Mouse (Mus musculus) testis, adult 2 months (tissue): ENCODE data around the gene Cyp2c23.

Experiments
- CTCF ChIP-seq: fragments of 200-500 bp; IDR thresholded peaks from 2 replicates; pipeline ENCODE4 v1.5.1; 2012; ENCODE audit warnings: low read depth, mild to moderate bottlenecking, inconsistent platforms, low read length, moderate library complexity; ENCODE audit not compliant: control insufficient read depth, insufficient read depth, insufficient replicate concordance
- POLR2A ChIP-seq: fragments of 200-500 bp; IDR thresholded peaks from 2 replicates; pipeline ENCODE4 v1.6.1; 2012; ENCODE audit warnings: low read depth, mild to moderate bottlenecking, inconsistent platforms, low read length, moderate library complexity; ENCODE audit not compliant: control insufficient read depth

DNA sequence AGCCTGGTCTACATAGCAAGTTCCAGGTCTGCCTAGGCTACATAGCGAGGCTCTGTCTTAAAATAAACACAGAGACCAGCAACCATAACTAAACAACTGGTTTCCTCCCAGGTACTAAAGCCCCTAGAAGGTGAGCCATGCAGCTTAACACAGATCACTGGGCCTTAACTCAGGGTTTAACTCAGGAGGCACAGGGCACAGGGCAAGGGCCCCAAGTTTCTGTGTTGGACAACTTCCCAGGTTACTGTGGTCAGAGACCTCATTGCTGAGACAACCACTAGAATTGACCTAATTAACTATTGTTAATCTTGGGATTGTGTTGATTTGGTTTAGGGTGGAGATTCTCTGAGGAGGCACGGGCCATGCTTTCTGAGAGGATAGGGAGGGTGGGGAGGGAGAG is 62.5 kb downstream of the Cyp2c23 start:
- no peak for TF ChIP-seq POLR2A
- TF ChIP-seq CTCF = no peak
